Mouse (Mus musculus): ENCODE data around the gene Ccdc191.

The Ccdc191 gene

DNA sequence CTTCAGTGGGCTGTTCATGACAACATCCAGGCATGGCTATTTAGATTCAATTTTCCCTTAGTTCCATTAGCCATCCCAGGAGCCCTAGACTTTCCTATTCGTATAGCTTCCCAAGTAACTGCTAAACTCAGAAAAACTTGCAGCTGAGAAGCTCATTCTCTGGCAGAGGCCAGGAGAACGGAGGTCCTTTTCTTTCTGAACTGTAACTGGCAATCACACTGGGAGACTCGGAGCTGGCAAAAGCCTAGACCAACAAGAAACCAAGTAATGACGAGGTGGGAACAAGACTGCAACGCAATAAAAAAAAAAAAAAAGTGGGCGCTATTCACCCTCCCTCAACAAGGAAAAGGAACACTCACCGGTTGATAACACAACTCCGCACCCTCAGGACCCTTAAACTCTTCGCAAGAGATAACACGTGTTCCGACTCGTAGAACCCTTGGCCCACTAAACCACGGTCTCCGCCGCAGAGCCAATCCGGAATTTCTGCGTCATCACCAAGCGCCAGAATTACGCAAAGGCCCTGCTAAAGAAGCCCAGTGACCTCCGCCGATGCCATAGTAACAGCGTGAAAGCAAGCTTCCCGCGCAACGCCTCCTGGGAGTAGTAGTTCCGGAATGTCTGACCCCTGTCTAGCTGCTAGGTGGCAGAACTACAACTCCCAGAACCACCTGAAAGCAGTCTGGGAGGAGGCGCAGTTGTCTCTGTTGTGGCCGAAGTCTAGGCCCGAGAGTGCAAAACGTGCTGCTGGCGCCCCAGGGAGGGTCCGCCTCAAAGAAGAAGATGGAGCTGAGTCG is at the start of gene Ccdc191:
Ccdc191 (plus strand) TSS at position 593 of the 797 bp plus-strand sequence.
- in situ Hi-C loops (cut with MboI; ENCODE audit: low pct_unique_long_range_greater_than_20kb in 1 of 2, low sequenced_read_pairs in 2 of 2, unreplicated experiment in 1 of 2), result loop anchor here (25.0 kb wide), 1 partner anchor 173 kb away; the partner anchor contains the start of gene Gramd1c (in 2 of the 2)

DNA sequence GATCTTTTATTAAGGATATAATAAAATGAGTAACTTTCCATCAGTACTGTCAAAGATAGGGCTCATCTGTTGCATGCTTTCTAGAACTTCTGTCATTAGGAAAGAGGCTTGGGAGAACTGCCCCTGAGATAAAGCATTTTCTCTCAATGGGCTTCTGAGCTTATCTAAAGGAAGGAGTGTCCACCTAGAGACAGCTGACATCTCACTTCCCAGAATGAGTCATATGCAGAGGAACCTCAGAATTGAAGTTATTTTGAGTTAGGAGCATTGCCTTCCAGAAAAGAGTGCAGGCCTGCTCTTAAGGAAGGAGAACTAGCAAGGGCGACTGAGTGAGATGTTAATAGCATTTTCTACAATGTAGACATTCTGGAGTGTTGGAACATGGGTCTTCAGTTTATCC is 48.4 kb upstream of the Ccdc191 start:
- in situ Hi-C loops (cut with MboI; ENCODE audit: low pct_unique_long_range_greater_than_20kb in 1 of 2, low sequenced_read_pairs in 2 of 2, unreplicated experiment in 1 of 2), result no loop called here

- in situ Hi-C loops (cut with MboI; ENCODE audit: low pct_unique_long_range_greater_than_20kb in 1 of 2, low sequenced_read_pairs in 2 of 2, unreplicated experiment in 1 of 2), result no loop called here
These were observed 39.8 kb upstream of the Ccdc191 start for GRCm38 (mm10) chr16:43849839-43850238.

DNA sequence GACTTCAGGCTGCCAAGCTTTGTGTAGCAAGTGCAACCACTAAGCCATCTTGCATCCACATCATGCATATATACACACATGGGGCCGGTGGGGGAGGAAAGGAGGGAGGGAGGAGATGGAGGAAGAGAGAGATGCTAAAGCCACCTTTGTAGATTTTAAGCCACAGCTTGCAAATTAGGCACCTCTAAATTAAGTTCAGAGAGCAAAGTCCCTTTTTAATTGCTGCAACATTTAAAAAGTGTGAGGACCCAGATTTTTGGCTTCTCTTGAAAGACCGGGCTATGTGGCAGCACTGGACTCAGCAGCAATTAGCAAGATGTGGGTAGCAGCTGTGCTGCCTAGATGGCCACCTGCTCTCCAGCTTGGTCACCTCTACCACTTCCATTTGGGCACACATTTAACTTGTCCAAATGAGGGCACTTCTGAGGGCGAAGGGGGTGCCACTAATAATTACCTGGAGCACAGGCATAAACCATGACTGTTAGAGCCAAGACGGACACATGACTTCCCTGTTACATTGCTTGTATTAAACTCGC is 30.6 kb upstream of the Ccdc191 start:
- in situ Hi-C loops (cut with MboI; ENCODE audit: low pct_unique_long_range_greater_than_20kb in 1 of 2, low sequenced_read_pairs in 2 of 2, unreplicated experiment in 1 of 2), result no loop called here

DNA sequence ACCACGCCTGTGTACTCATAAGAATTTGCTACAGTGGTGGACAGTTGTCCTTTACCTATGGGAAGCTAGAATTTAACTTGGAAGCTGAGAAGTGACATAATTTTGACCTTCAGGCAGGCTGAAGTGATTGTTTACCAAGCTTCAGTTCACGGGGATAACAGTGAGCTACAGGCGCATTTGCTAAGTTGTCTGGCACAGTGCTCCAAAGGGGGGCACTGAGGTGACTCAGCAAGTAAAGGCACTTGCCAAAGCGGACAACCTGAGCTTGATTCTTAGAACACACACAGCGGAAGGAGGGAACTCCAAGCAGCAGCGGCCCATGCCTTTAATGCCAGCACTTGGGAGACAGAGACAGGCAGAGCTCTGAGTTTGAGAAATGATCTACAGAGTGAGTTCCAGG is 29.0 kb upstream of the Ccdc191 start:
- in situ Hi-C loops (cut with MboI; ENCODE audit: low pct_unique_long_range_greater_than_20kb in 1 of 2, low sequenced_read_pairs in 2 of 2, unreplicated experiment in 1 of 2), result no loop called here

DNA sequence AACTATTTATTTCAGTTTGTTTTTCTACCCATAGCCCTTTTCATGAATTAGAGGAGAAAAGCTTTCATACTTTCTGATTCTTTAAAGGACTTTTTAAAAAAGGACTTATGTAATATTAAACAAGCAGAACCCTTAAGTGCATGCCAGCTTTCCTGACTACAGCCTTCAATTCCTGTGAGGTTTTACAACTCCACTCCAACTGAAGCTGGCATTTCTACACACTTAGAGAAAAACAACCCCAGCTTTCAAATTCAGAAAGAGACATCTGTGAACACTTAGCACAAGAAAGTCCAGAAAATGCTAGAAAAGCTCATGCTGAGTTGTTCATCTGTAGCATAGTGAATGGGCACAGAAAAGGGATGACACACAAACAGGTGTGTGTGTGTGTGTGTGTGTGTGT is 19.8 kb upstream of the Ccdc191 start:
- in situ Hi-C loops (cut with MboI; ENCODE audit: low pct_unique_long_range_greater_than_20kb in 1 of 2, low sequenced_read_pairs in 2 of 2, unreplicated experiment in 1 of 2), result no loop called here

DNA sequence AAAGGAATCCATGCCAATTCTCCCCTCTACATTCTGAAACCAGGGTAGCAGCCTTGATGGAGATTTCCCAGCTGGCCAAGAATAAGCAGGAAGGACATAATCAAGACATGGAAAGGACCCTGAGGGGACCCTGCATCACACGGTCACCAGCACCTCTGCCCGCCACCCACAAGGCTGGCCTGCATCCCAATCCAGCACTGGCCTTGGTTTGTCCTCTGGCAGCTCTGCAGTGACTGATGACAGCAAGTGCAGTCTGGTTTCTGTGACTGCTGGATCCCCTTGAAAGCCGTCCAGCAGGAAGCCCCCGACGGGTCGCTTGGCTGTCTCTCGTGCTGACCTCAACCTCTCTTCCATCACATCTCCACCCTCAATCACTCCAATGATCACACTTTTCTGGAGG is 18.2 kb upstream of the Ccdc191 start:
- in situ Hi-C loops (cut with MboI; ENCODE audit: low pct_unique_long_range_greater_than_20kb in 1 of 2, low sequenced_read_pairs in 2 of 2, unreplicated experiment in 1 of 2), result no loop called here

DNA sequence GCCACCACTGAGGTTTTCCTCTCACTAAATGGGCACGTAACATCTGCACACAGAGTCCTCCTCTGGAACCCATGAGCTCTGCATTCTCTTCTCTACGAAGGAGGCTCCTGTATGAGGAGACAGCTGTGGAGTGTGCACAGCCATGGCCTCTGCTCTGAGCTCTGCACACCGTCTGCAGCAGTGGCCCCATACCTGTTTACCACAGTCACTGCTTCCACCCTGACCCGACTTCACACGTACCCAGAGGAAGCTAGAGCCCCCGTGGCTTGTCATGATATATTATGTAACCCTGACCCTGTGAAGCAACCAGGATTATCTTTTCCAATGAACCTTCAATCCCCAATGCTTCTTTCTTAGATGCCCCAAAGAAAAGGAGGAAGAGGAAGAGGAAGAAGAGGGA is 9.8 kb upstream of the Ccdc191 start:
- in situ Hi-C loops (cut with MboI; ENCODE audit: low pct_unique_long_range_greater_than_20kb in 1 of 2, low sequenced_read_pairs in 2 of 2, unreplicated experiment in 1 of 2), result loop anchor here (25.0 kb wide), 1 partner anchor 183 kb away; the partner anchor contains the start of gene Gramd1c (in 2 of the 2)

DNA sequence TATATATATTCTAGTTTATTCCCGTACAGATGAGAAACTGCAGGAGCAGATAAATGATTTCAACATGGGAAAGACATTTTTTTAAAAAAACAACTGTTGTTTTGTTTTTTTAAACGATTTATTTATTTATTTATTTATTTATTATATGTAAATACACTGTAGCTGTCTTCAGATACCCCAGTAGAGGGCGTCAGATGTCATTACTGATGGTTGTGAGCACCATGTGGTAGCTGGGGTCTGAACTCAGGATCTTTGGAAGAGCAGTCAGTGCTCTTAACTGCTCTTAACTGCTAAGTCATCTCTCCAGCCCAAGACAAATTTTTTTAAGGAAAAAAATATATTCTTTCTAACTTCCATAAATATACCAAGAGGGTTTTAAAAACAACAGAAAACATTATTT is 8.0 kb upstream of the Ccdc191 start:
- in situ Hi-C loops (cut with MboI; ENCODE audit: low pct_unique_long_range_greater_than_20kb in 1 of 2, low sequenced_read_pairs in 2 of 2, unreplicated experiment in 1 of 2), result loop anchor here (25.0 kb wide), 1 partner anchor 181 kb away; the partner anchor contains the start of gene Gramd1c (in 2 of the 2)

- in situ Hi-C loops (cut with MboI; ENCODE audit: low pct_unique_long_range_greater_than_20kb in 1 of 2, low sequenced_read_pairs in 2 of 2, unreplicated experiment in 1 of 2), result loop anchor here (25.0 kb wide), 1 partner anchor 180 kb away; the partner anchor contains the start of gene Gramd1c (in 2 of the 2)
These were observed 7.3 kb upstream of the Ccdc191 start for GRCm38 (mm10) chr16:43882329-43882728.

GRCm38 (mm10) chr16:43890005-43890336 is 371 bp downstream of the Ccdc191 start:
- in situ Hi-C loops (cut with MboI; ENCODE audit: low pct_unique_long_range_greater_than_20kb in 1 of 2, low sequenced_read_pairs in 2 of 2, unreplicated experiment in 1 of 2), result loop anchor here (25.0 kb wide), 1 partner anchor 172 kb away; the partner anchor contains the start of gene Gramd1c (in 2 of the 2)

GRCm38 (mm10) chr16:43890747-43891336 is 1.2 kb downstream of the Ccdc191 start:
- in situ Hi-C loops (cut with MboI; ENCODE audit: low pct_unique_long_range_greater_than_20kb in 1 of 2, low sequenced_read_pairs in 2 of 2, unreplicated experiment in 1 of 2), result loop anchor here (25.0 kb wide), 1 partner anchor 171 kb away; the partner anchor contains the start of gene Gramd1c (in 2 of the 2)

GRCm38 (mm10) chr16:43894501-43894900 is 4.9 kb downstream of the Ccdc191 start:
- in situ Hi-C loops (cut with MboI; ENCODE audit: low pct_unique_long_range_greater_than_20kb in 1 of 2, low sequenced_read_pairs in 2 of 2, unreplicated experiment in 1 of 2), result loop anchor here (25.0 kb wide), 1 partner anchor 168 kb away; the partner anchor contains the start of gene Gramd1c (in 2 of the 2)

DNA sequence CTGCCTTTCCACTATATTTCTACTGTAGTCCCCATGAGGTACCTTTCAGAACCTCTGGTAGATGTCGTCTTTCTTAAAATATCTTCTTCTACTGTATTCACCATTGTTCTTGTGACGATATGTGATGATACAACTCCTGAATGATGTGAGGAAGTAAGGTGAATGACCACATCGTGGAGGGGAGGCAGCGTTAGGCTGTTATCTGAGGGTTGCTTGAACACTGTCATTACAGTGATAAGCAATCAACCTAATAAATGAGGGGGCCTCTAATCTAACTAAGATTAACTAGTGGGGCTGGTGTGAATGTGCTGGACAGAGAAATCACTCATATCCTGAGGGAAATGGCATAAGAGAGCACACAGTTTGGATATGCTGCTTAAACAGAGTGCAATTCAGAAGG is 10.5 kb downstream of the Ccdc191 start:
- in situ Hi-C loops (cut with MboI; ENCODE audit: low pct_unique_long_range_greater_than_20kb in 1 of 2, low sequenced_read_pairs in 2 of 2, unreplicated experiment in 1 of 2), result no loop called here

- in situ Hi-C loops (cut with MboI; ENCODE audit: low pct_unique_long_range_greater_than_20kb in 1 of 2, low sequenced_read_pairs in 2 of 2, unreplicated experiment in 1 of 2), result no loop called here
These were observed 11.0 kb downstream of the Ccdc191 start for GRCm38 (mm10) chr16:43900571-43900970.

- in situ Hi-C loops (cut with MboI; ENCODE audit: low pct_unique_long_range_greater_than_20kb in 1 of 2, low sequenced_read_pairs in 2 of 2, unreplicated experiment in 1 of 2), result no loop called here
These were observed 19.3 kb downstream of the Ccdc191 start for GRCm38 (mm10) chr16:43908881-43909280.

GRCm38 (mm10) chr16:43918867-43919266 is 29.3 kb downstream of the Ccdc191 start:
- in situ Hi-C loops (cut with MboI; ENCODE audit: low pct_unique_long_range_greater_than_20kb in 1 of 2, low sequenced_read_pairs in 2 of 2, unreplicated experiment in 1 of 2), result no loop called here

DNA sequence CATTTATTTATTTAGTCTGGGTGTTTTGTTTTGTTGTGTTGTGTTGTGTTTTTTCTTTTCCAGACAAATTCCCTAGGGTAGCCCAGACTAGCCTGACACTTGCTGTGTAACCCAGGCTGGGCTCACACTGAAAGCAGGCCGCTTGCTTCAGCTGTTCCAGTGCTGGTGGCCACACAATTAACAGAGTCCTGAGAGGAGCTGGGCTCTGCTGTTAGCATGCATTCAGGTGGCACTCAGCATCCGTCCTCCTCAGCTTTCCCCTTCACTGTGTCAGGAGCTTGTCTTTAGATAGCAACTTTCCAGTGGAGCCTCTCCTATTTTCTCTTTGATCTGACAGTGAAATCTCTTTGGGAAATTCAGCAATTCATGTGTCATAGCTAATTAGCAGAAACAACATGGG is 32.4 kb downstream of the Ccdc191 start:
- in situ Hi-C loops (cut with MboI; ENCODE audit: low pct_unique_long_range_greater_than_20kb in 1 of 2, low sequenced_read_pairs in 2 of 2, unreplicated experiment in 1 of 2), result no loop called here

DNA sequence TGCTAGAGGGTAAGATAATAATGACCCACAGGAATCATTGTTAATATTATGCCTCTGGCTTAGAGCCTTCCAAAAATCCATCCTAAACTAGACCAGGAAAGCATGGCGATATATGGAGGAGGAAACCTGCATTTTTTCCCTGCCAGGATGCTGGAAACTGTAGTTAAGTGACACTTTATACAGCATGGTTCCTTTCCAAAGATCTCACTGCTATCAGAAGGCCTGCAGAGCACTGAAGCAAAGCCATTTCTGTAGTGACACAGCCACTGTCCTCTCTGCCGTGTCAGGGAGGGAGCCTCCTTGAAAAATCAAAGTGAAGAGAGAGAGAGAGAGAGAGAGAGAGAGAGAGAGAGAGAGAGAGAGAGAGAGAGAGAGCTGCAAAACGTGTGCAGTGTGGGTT is 33.0 kb downstream of the Ccdc191 start:
- in situ Hi-C loops (cut with MboI; ENCODE audit: low pct_unique_long_range_greater_than_20kb in 1 of 2, low sequenced_read_pairs in 2 of 2, unreplicated experiment in 1 of 2), result no loop called here
